ENCODE assay signal across 8 mouse cellular contexts in genomic region chr2:10080310-10081010, GRCm38 (mm10). TPM values are rescaled to one million over a fixed set of nuclear protein-coding genes. Genes with fewer than 3 reads are reported as not detected.
A peak's percentile ranks its signal among the peaks of the same experiment; 100 is the strongest.
DNase-seq lines count a peak whose midpoint lies in the region; ATAC-seq and TF ChIP-seq lines count a peak whose summit lies in the region.

Gene Atp5c1 (minus strand): TSS chr2:10080510.
Gene Kin (plus strand): TSS chr2:10080593.

- intact Hi-C loops in heart, postnatal 36 days (cut with DNase I): loop anchor here (2.0 kb wide), 1 partner anchor 32 kb away; the partner anchor contains the start of gene Taf3

- peak; percentile 98 for ATAC-seq in forebrain, embryonic 15.5 days (replicated peaks)
- peak; percentile 97 for ATAC-seq in lung, embryonic 14.5 days (ENCODE audit: insufficient read depth)

- peak within 1 kb of the TSS; percentile 61 for H3K27ac ChIP-seq in ES-E14 (ENCODE audit: insufficient read depth, low read depth, low read length, poor library complexity, severe bottlenecking)
- peak within 1 kb of the TSS; percentile 90 for H3K27ac ChIP-seq in forebrain, embryonic 15.5 days (replicated peaks)
- H3K27ac ChIP-seq in layer of hippocampus, adult 2 months: peak within 1 kb of the TSS; percentile 100
- H3K27ac ChIP-seq in lung, embryonic 14.5 days (ENCODE audit: low read depth): peak within 1 kb of the TSS; percentile 89
- peak within 1 kb of the TSS; percentile 98 for H3K27ac ChIP-seq in olfactory bulb, adult 2 months (ENCODE audit: insufficient read depth, low read depth, low read length)
- peak within 1 kb of the TSS; percentile 51 for H3K27ac ChIP-seq in thymus, adult 2 months (ENCODE audit: control insufficient read depth, insufficient read depth, low read length)

- in situ Hi-C loops in ES-E14 (cut with MboI; ENCODE audit: low sequenced_read_pairs in 2 of 2, unreplicated experiment in 2 of 2): no loop called here

- under 1% methylated on average over 61 of the region's 61 CpGs for WGBS in forebrain, embryonic 15.5 days
- under 1% methylated on average over 61 of the region's 61 CpGs for WGBS in lung, embryonic 14.5 days
- under 1% methylated on average over 61 of the region's 61 CpGs for WGBS in olfactory bulb, adult 2 months
- WGBS in thymus, adult 2 months: under 1% methylated on average over 61 of the region's 61 CpGs

- peak; percentile 93 for TF ChIP-seq POLR2A in olfactory bulb, adult 2 months (IDR thresholded peaks at IDR 0.05; ENCODE audit: insufficient read depth, low read depth, low read length)
- peak; percentile 95 for TF ChIP-seq POLR2A in thymus, adult 2 months (IDR thresholded peaks at IDR 0.05; ENCODE audit: control insufficient read depth, extremely low read depth, insufficient read depth, low read length, poor library complexity)

- peak within 1 kb of the TSS; percentile 95 for H3K9ac ChIP-seq in ES-E14 (ENCODE audit: insufficient read depth, low read depth, low read length, poor library complexity, severe bottlenecking)
- peak within 1 kb of the TSS; percentile 96 for H3K9ac ChIP-seq in forebrain, embryonic 15.5 days (replicated peaks)
- peak within 1 kb of the TSS; percentile 99 for H3K9ac ChIP-seq in lung, embryonic 14.5 days

- H3K36me3 ChIP-seq in ES-E14 (ENCODE audit: control insufficient read depth, insufficient read depth, low read length, poor library complexity, severe bottlenecking): peaks cover 5% of the 10 kb centered on the region; the same call in 1 of the 2 replicates
- no peaks in the 10 kb centered on the region for H3K36me3 ChIP-seq in forebrain, embryonic 15.5 days
- H3K36me3 ChIP-seq in lung, embryonic 14.5 days (ENCODE audit: insufficient read depth): 0 out of 2 replicates have a peak, but pooled peaks cover 6% of the 10 kb centered on the region
- H3K36me3 ChIP-seq in thymus, adult 2 months (ENCODE audit: control insufficient read depth, insufficient read depth, low read length): peaks cover under 1% of the 10 kb centered on the region; the same call in 1 of the 2 replicates

- H3K4me2 ChIP-seq in forebrain, embryonic 15.5 days (replicated peaks): peak within 1 kb of the TSS; percentile 68
- H3K4me2 ChIP-seq in lung, embryonic 14.5 days: peak within 1 kb of the TSS; percentile 82

- H3K4me3 ChIP-seq in ES-E14 (ENCODE audit: insufficient read depth in 1 of 2, low read depth in 1 of 2, low read length in 2 of 2, poor library complexity in 1 of 2, severe bottlenecking in 1 of 2): peak within 1 kb of the TSS; percentile 92 to 93
- peak within 1 kb of the TSS; percentile 95 for H3K4me3 ChIP-seq in forebrain, embryonic 15.5 days
- H3K4me3 ChIP-seq in layer of hippocampus, adult 2 months: peak within 1 kb of the TSS; percentile 79
- H3K4me3 ChIP-seq in lung, embryonic 14.5 days (ENCODE audit: low read depth, low read length): peak within 1 kb of the TSS; percentile 93
- peak within 1 kb of the TSS; percentile 94 for H3K4me3 ChIP-seq in olfactory bulb, adult 2 months (ENCODE audit: insufficient read depth, low read depth, low read length)
- H3K4me3 ChIP-seq in thymus, adult 2 months (ENCODE audit: control insufficient read depth, insufficient read depth, low read length): peak within 1 kb of the TSS; percentile 79

- H3K9me3 ChIP-seq in ES-E14 (ENCODE audit: control insufficient read depth, insufficient read depth, low read depth, low read length): no peaks in the 10 kb centered on the region
- no peaks in the 10 kb centered on the region for H3K9me3 ChIP-seq in forebrain, embryonic 15.5 days
- H3K9me3 ChIP-seq in lung, embryonic 14.5 days (ENCODE audit: low read depth, low read length): no peaks in the 10 kb centered on the region

- DNase-seq in ES-E14 (ENCODE audit: low read depth, low spot score): peak; percentile 95
- DNase-seq in cerebellum, adult 11-12 months: peak; percentile 96
- DNase-seq in heart, postnatal 36 days: peak; percentile 94 to 96
- peak; percentile 96 to 97 for DNase-seq in layer of hippocampus, adult 2 months (ENCODE audit: low spot score in 2 of 2)
- peak; percentile 99 for DNase-seq in lung, embryonic 14.5 days
- DNase-seq in thymus, adult 2 months: peak; percentile 98

- TF ChIP-seq CTCF in layer of hippocampus, adult 2 months (conservative IDR thresholded peaks at IDR 0.05): peak; percentile 82
- TF ChIP-seq CTCF in lung, embryonic 14.5 days (IDR thresholded peaks at IDR 0.05; ENCODE audit: low read depth): peak; percentile 71
- peak; percentile 49; the same call in 1 of the 2 replicates for TF ChIP-seq CTCF in olfactory bulb, adult 2 months (IDR thresholded peaks at IDR 0.05; ENCODE audit: insufficient read depth, low read depth, low read length)
- TF ChIP-seq CTCF in thymus, adult 2 months (IDR thresholded peaks at IDR 0.05; ENCODE audit: borderline replicate concordance, control insufficient read depth, extremely low read depth, insufficient read depth, low read length, poor library complexity): peak; percentile 63; the same call in 1 of the 2 replicates

- H3K4me1 ChIP-seq in ES-E14 (ENCODE audit: control insufficient read depth in 2 of 2, insufficient read depth in 2 of 2, low read length in 2 of 2, poor library complexity in 1 of 2): peaks cover 5 to 16% of the 10 kb centered on the region in 2 experiments; a peak in 3 of 4 replicates
- H3K4me1 ChIP-seq in forebrain, embryonic 15.5 days: peaks cover 45% of the 10 kb centered on the region
- peaks cover 18% of the 10 kb centered on the region for H3K4me1 ChIP-seq in lung, embryonic 14.5 days (ENCODE audit: insufficient read depth)
- peaks cover 21% of the 10 kb centered on the region for H3K4me1 ChIP-seq in olfactory bulb, adult 2 months (ENCODE audit: control insufficient read depth, insufficient read depth, low read length)
- H3K4me1 ChIP-seq in thymus, adult 2 months (replicated peaks; ENCODE audit: control insufficient read depth, insufficient read depth, low read length): peaks cover 18% of the 10 kb centered on the region

- H3K27me3 ChIP-seq in forebrain, embryonic 15.5 days: no peaks in the 10 kb centered on the region
- H3K27me3 ChIP-seq in lung, embryonic 14.5 days (ENCODE audit: insufficient read depth, low read length): no peaks in the 10 kb centered on the region
- H3K27me3 ChIP-seq in thymus, adult 2 months (ENCODE audit: control insufficient read depth, insufficient read depth, low read length): no peaks in the 10 kb centered on the region

TF ChIP-seq in ES-E14, 5 proteins besides CTCF, POLR2A, EP300 and RAD21:
- TF ChIP-seq HCFC1 (IDR thresholded peaks at IDR 0.05; ENCODE audit: borderline replicate concordance, insufficient read depth, low read length) (peak; percentile 19; the same call in 1 of the 2 replicates), MAFK (IDR thresholded peaks at IDR 0.05; ENCODE audit: insufficient read depth, low read depth, low read length) (no peak), CHD2 (IDR thresholded peaks at IDR 0.05; ENCODE audit: low read depth, low read length) (peak; percentile 91)

RNA-seq across cellular contexts. Expression of gene Atp5c1, which starts in this region (rescaled TPM):
- total RNA-seq in ES-E14 (2012; rRNA removed): 285 and 386 TPM in 2 replicates
- 519 and 533 TPM in 2 replicates for polyA plus RNA-seq in forebrain, embryonic 15.5 days (2015; fragmentation: Nextera tagmentation; extraction: Ambion mirVana)
- 1,000 to 10,000 TPM; 1,521 to 1,571 TPM for total RNA-seq in heart, postnatal 36 days (2021)
- 100 to 1,000 TPM; 246 to 250 TPM for total RNA-seq in layer of hippocampus, adult 2 months (2021)
- 552 and 584 TPM in 2 replicates for polyA plus RNA-seq in lung, embryonic 14.5 days (2014; fragmentation: Nextera tagmentation; extraction: Ambion mirVana)
- 349 TPM in 1 of 2 replicates, not detected in the other for polyA plus RNA-seq in olfactory bulb, adult 2 months (2012; ENCODE audit: insufficient read depth, insufficient read length, low replicate concordance, missing spikeins)
- polyA plus RNA-seq in thymus, adult 2 months (2012; rRNA removed): 290 and 428 TPM in 2 replicates

RNA-seq across cellular contexts. Expression of gene Kin, which starts in this region (rescaled TPM):
- total RNA-seq in ES-E14 (2012; rRNA removed): 11.4 and 18.9 TPM in 2 replicates
- polyA plus RNA-seq in forebrain, embryonic 15.5 days (2015; fragmentation: Nextera tagmentation; extraction: Ambion mirVana): 39.3 and 40.7 TPM in 2 replicates
- 1 to 10 TPM; 7.6 to 9.2 TPM for total RNA-seq in heart, postnatal 36 days (2021)
- 10 to 100 TPM; 11.2 to 12.1 TPM for total RNA-seq in layer of hippocampus, adult 2 months (2021)
- polyA plus RNA-seq in lung, embryonic 14.5 days (2014; fragmentation: Nextera tagmentation; extraction: Ambion mirVana): 29.2 and 32.3 TPM in 2 replicates
- not detected in 2 replicates for polyA plus RNA-seq in olfactory bulb, adult 2 months (2012; ENCODE audit: insufficient read depth, insufficient read length, low replicate concordance, missing spikeins)
- polyA plus RNA-seq in thymus, adult 2 months (2012; rRNA removed): 6.9 and 7.1 TPM in 2 replicates

Comparison
In these comparisons a context has a peak if more than half of its experiments do, and no peak if none do; other contexts are left out.
1. Peak in every context shown above with its lines: DNase-seq, ATAC-seq, H3K4me3 ChIP-seq and H3K27ac ChIP-seq.